ENCODE assay signal across 8 mouse cellular contexts in the genomic region with DNA sequence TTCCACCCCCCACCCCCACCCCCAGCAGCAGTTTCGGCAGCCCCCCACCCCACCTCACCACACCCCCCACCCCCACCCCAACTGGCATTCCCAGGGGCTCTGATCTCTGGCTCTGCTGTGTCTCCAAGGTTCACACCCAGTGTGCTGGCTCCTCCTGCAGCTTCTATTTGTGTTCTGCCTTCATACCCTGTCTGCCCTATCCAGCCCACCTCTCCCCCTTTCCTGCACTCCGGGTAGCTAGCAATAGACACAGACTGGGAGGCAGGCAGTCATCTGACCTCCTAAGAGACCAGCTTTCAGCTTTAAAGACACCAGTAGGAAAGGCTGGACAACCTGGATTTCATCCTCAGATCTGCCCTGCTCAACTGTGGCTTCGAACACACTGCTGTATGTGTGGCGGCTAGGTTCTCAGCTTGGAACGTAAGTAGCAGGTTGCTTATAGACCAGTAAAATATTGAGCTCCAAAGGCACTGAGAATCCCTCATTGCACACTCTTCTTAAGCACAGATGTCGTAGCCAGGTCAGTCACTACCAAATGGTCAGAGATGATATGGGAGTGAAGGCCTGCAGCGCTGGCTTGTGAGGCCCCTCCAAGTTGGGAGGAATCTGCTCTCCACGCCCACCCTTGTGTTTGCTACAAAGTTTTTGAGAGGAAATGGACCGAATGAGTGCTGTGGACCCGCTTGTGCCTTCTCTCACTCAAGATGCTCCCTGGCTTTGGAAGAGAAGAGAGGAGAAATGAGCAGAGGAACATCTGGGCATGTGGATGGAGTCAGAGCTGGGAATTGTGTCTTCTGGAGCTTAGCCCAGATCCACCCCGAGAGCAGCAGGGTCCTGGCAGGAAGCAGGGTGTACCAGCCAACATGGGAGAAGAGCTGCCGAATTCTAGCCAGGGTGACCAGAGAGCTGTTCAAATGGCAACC.
A peak's percentile ranks its signal among the peaks of the same experiment; 100 is the strongest.
DNase-seq lines count a peak whose midpoint lies in the region; ATAC-seq lines count a peak whose summit lies in the region.

No protein-coding gene starts in this region.

- H3K4me1 ChIP-seq in kidney, embryonic 16.5 days (ENCODE audit: insufficient read depth, low read length), result peaks cover 28% of the 10 kb centered on the region
- H3K4me1 ChIP-seq in forebrain, embryonic 16.5 days (replicated peaks; ENCODE audit: control insufficient read depth, insufficient read depth, low read length), result peaks cover 16% of the 10 kb centered on the region
- peaks cover 11% of the 10 kb centered on the region for H3K4me1 ChIP-seq in hindbrain, embryonic 16.5 days (ENCODE audit: control insufficient read depth, insufficient read depth, low read depth, low read length)
- H3K4me1 ChIP-seq in neural tube, embryonic 14.5 days (ENCODE audit: control insufficient read depth, insufficient read depth, low read length), result no peaks in the 10 kb centered on the region

- no peak overlapping the region for H3K27ac ChIP-seq in kidney, embryonic 16.5 days (ENCODE audit: low read length)
- H3K27ac ChIP-seq in forebrain, embryonic 16.5 days (ENCODE audit: low read length), result no peak overlapping the region
- no peak overlapping the region for H3K27ac ChIP-seq in hindbrain, embryonic 16.5 days (ENCODE audit: low read depth, low read length)
- no peak overlapping the region for H3K27ac ChIP-seq in neural tube, embryonic 14.5 days (ENCODE audit: low read depth, low read length)

- H3K4me3 ChIP-seq in kidney, embryonic 16.5 days (ENCODE audit: low read length), result no peak overlapping the region
- H3K4me3 ChIP-seq in forebrain, embryonic 16.5 days (replicated peaks; ENCODE audit: low read length), result no peak overlapping the region
- H3K4me3 ChIP-seq in hindbrain, embryonic 16.5 days (ENCODE audit: low read length), result no peak overlapping the region
- H3K4me3 ChIP-seq in neural tube, embryonic 14.5 days (ENCODE audit: low read depth, low read length), result no peak overlapping the region

- no peaks in the 10 kb centered on the region for H3K36me3 ChIP-seq in kidney, embryonic 16.5 days (ENCODE audit: insufficient read depth, low read length)
- H3K36me3 ChIP-seq in forebrain, embryonic 16.5 days (ENCODE audit: control insufficient read depth, insufficient read depth), result no peaks in the 10 kb centered on the region
- no peaks in the 10 kb centered on the region for H3K36me3 ChIP-seq in hindbrain, embryonic 16.5 days (ENCODE audit: control insufficient read depth, insufficient read depth, low read length)
- no peaks in the 10 kb centered on the region for H3K36me3 ChIP-seq in neural tube, embryonic 14.5 days (ENCODE audit: control insufficient read depth, insufficient read depth, low read length)

- peak overlapping the region; percentile 48 for H3K4me2 ChIP-seq in kidney, embryonic 16.5 days (replicated peaks; ENCODE audit: low read depth, low read length)
- peak overlapping the region; percentile 41 for H3K4me2 ChIP-seq in forebrain, embryonic 16.5 days (ENCODE audit: low read length)
- H3K4me2 ChIP-seq in hindbrain, embryonic 16.5 days (ENCODE audit: low read length), result peak overlapping the region; percentile 52
- H3K4me2 ChIP-seq in neural tube, embryonic 14.5 days (ENCODE audit: low read depth, low read length), result peak overlapping the region; percentile 24

- H3K27me3 ChIP-seq in kidney, embryonic 16.5 days (ENCODE audit: insufficient read depth, low read length), result no peaks in the 10 kb centered on the region
- 0 out of 2 replicates have a peak, but pooled peaks cover 2% of the 10 kb centered on the region for H3K27me3 ChIP-seq in forebrain, embryonic 16.5 days (replicated peaks; ENCODE audit: control insufficient read depth, insufficient read depth, low read length)
- H3K27me3 ChIP-seq in hindbrain, embryonic 16.5 days (replicated peaks; ENCODE audit: control insufficient read depth, insufficient read depth, low read length), result no peaks in the 10 kb centered on the region
- no peaks in the 10 kb centered on the region for H3K27me3 ChIP-seq in neural tube, embryonic 14.5 days (ENCODE audit: control insufficient read depth, insufficient read depth, low read length)

- peak; percentile 80 for ATAC-seq in kidney, embryonic 16.5 days (ENCODE audit: low FRiP score, low TSS enrichment)
- peak; percentile 52 for ATAC-seq in forebrain, embryonic 16.5 days
- ATAC-seq in hindbrain, embryonic 16.5 days, result peak; percentile 76
- ATAC-seq in neural tube, embryonic 14.5 days (ENCODE audit: low read depth), result peak; percentile 61; the same call in 1 of the 2 replicates
- ATAC-seq in erythroblast, adult 5-6 weeks (replicated peaks; ENCODE audit: low FRiP score, poor library complexity, severe bottlenecking), result no peak

- WGBS in kidney, embryonic 16.5 days, result 54% methylated on average over 12 of the region's 12 CpGs
- 56% methylated on average over 12 of the region's 12 CpGs for WGBS in forebrain, embryonic 16.5 days
- 50% methylated on average over 12 of the region's 12 CpGs for WGBS in hindbrain, embryonic 16.5 days
- WGBS in neural tube, embryonic 14.5 days, result 45% methylated on average over 12 of the region's 12 CpGs

- DNase-seq in kidney, postnatal 14 days, result no peak
- no peak for DNase-seq in left cerebral cortex, postnatal 10 days (ENCODE audit: extremely low spot score in 1 of 2, low spot score in 2 of 2)
- DNase-seq in adrenal gland, adult 8-10 months, result no peak

- no peaks in the 10 kb centered on the region for H3K9me3 ChIP-seq in kidney, embryonic 16.5 days (ENCODE audit: low read length)
- H3K9me3 ChIP-seq in forebrain, embryonic 16.5 days (ENCODE audit: control insufficient read depth, low read length), result no peaks in the 10 kb centered on the region
- no peaks in the 10 kb centered on the region for H3K9me3 ChIP-seq in hindbrain, embryonic 16.5 days (ENCODE audit: control insufficient read depth, low read length)
- H3K9me3 ChIP-seq in neural tube, embryonic 14.5 days (ENCODE audit: control insufficient read depth, low read length), result no peaks in the 10 kb centered on the region

- intact Hi-C loops in left cerebral cortex, postnatal 10 days (cut with DNase I), result no loop called here

- H3K9ac ChIP-seq in kidney, embryonic 16.5 days (replicated peaks; ENCODE audit: low read length), result no peak overlapping the region; the same call in 1 of the 2 replicates
- H3K9ac ChIP-seq in forebrain, embryonic 16.5 days (replicated peaks; ENCODE audit: low read depth, low read length), result no peak overlapping the region
- peak overlapping the region; percentile 14; the same call in 1 of the 2 replicates for H3K9ac ChIP-seq in hindbrain, embryonic 16.5 days (ENCODE audit: low read depth, low read length)
- no peak overlapping the region for H3K9ac ChIP-seq in neural tube, embryonic 14.5 days (replicated peaks; ENCODE audit: low read depth, low read length)
